Mouse (Mus musculus): Measurements from ENCODE around the gene Tbl1xr1. TPM values are rescaled to one million over a fixed set of nuclear protein-coding genes. Genes with fewer than 3 reads are reported as not detected.

Gene Tbl1xr1
- polyA plus RNA-seq, 1 experiment from 2014 or later = 26.4 TPM

DNA sequence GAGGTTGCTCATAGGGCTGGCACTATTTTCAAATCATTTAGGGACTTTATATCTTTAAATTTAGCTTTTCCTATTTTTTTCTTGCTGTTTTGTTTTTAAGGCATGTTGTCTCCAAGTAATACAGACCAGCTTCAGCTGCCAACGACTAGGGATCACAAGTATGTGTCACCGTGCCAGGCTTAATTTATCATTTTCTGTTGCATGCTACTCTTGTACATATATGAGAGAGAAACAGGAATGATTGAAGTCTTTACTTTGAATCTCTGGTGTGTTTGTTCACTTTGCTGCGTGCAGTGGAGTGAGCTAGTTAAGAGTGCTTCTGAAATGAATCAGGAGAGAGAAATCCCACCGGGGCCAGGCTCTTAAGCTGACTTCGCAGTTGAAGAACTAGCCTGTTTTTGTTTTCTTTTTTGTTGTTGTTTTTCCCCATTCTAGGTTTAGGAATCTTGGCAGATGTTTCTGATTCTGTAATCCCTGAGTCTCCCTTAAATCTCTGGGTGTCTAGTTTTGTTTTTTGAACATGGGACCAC lies 27.6 kb downstream of the Tbl1xr1 start:
- no peak overlapping the region for H3K9ac ChIP-seq (ENCODE audit: low read length)

DNA sequence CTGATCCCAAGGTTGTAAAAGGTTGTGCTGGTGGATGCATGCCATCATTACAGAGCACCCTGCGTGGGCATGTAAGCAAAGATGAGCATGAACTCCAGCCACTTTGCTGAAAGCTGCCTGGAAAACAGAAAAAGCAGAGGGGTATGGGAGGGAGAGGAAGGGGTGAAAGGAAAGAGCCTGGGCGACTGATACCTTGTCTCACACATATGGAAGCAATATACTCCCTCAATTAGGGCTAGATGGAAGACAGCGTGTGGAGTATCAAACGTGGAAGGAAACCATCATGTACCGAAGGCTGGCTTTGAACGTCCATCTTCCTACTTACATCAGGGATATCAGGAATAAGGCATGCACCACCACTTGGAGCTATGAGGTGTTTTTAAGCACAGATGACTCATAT lies 29.0 kb downstream of the Tbl1xr1 start:
- H3K36me3 ChIP-seq (ENCODE audit: control insufficient read depth, insufficient read depth, low read length) = no peaks in the 10 kb centered on the region
- no peaks in the 10 kb centered on the region; the same call in 1 of the 2 replicates for H3K4me1 ChIP-seq (ENCODE audit: control insufficient read depth, insufficient read depth, low read length)
- no peak for ATAC-seq (ENCODE audit: insufficient read depth, low FRiP score, low TSS enrichment)
- WGBS = 67% methylated on average over 6 of the region's 6 CpGs
- no peak overlapping the region for H3K9ac ChIP-seq (ENCODE audit: low read length)
- H3K4me3 ChIP-seq (ENCODE audit: low read depth, low read length) = no peak overlapping the region
- H3K27ac ChIP-seq (ENCODE audit: low read depth, low read length) = no peak overlapping the region
- no peak overlapping the region for H3K4me2 ChIP-seq (ENCODE audit: low read depth)
- H3K27me3 ChIP-seq (ENCODE audit: control insufficient read depth, insufficient read depth, low read length) = no peaks in the 10 kb centered on the region
- no peaks in the 10 kb centered on the region for H3K9me3 ChIP-seq (ENCODE audit: control insufficient read depth, low read length)
- DNase-seq (ENCODE audit: low spot score) = no peak

More for the DNA sequence above, 27.6 kb downstream of the Tbl1xr1 start:
- H3K4me3 ChIP-seq (ENCODE audit: low read depth, low read length) = no peak overlapping the region
- no peaks in the 10 kb centered on the region for H3K9me3 ChIP-seq (ENCODE audit: control insufficient read depth, low read length)
- no peaks in the 10 kb centered on the region; the same call in 1 of the 2 replicates for H3K4me1 ChIP-seq (ENCODE audit: control insufficient read depth, insufficient read depth, low read length)
- ATAC-seq (ENCODE audit: insufficient read depth, low FRiP score, low TSS enrichment) = no peak
- 77% methylated on average over 5 of the region's 5 CpGs for WGBS
- no peak overlapping the region for H3K4me2 ChIP-seq (ENCODE audit: low read depth)
- H3K36me3 ChIP-seq (ENCODE audit: control insufficient read depth, insufficient read depth, low read length) = no peaks in the 10 kb centered on the region
- H3K27me3 ChIP-seq (ENCODE audit: control insufficient read depth, insufficient read depth, low read length) = no peaks in the 10 kb centered on the region
- no peak for DNase-seq (ENCODE audit: low spot score)
- no peak overlapping the region for H3K27ac ChIP-seq (ENCODE audit: low read depth, low read length)

DNA sequence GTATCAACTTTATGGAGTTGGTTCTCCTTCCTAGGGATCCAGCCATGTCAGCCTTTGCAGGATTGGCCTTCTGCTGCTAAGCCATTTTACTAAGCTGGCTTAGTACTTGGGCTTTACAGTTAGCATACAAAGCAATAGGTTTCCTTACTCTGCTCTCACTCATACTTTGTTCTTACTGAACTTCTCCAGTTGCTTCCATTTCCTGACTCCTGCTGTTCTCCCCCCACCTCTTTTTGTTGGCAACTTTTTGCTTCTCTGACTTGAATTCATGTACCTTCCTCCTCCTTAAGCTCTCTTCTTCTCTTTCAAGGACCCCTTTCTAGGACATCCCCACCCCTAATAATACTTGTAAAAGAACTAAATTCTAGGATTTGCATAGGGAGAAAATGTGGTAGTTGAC lies 31.6 kb downstream of the Tbl1xr1 start:
- H3K4me3 ChIP-seq (ENCODE audit: low read depth, low read length) = no peak overlapping the region
- ATAC-seq (ENCODE audit: insufficient read depth, low FRiP score, low TSS enrichment) (no peak), DNase-seq (ENCODE audit: low spot score) (no peak)
- H3K9me3 ChIP-seq (ENCODE audit: control insufficient read depth, low read length) = no peaks in the 10 kb centered on the region
- H3K4me1 ChIP-seq (ENCODE audit: control insufficient read depth, insufficient read depth, low read length) = no peaks in the 10 kb centered on the region
- H3K36me3 ChIP-seq (ENCODE audit: control insufficient read depth, insufficient read depth, low read length) = no peaks in the 10 kb centered on the region
- no peak overlapping the region for H3K9ac ChIP-seq (ENCODE audit: low read length)
- H3K27ac ChIP-seq (ENCODE audit: low read depth, low read length) = no peak overlapping the region
- no peak overlapping the region for H3K4me2 ChIP-seq (ENCODE audit: low read depth)
- no peaks in the 10 kb centered on the region for H3K27me3 ChIP-seq (ENCODE audit: control insufficient read depth, insufficient read depth, low read length)

DNA sequence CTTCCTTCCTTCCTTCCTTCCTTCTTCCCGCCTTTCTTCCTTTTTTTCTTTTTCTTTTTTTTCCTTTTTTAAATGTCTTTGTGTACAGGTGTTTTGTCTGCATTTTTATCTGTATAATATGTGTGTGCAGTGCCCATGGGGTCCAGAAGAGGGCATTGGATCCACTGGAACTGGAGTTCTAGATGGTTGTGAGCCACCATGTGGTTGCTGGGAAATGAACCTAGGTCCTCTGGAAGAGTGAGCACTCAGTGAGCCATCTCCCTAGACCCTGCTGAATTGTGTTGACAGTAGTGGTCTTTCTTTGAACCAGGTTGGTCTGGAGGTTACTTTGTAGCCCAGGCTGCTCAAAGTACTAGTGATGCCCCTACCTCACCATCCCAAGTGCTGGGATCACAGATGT lies 33.2 kb downstream of the Tbl1xr1 start:
- no peak overlapping the region for H3K4me2 ChIP-seq (ENCODE audit: low read depth)
- no peaks in the 10 kb centered on the region for H3K27me3 ChIP-seq (ENCODE audit: control insufficient read depth, insufficient read depth, low read length)
- ATAC-seq (ENCODE audit: insufficient read depth, low FRiP score, low TSS enrichment) (no peak), DNase-seq (ENCODE audit: low spot score) (no peak)
- no peaks in the 10 kb centered on the region for H3K9me3 ChIP-seq (ENCODE audit: control insufficient read depth, low read length)
- no peaks in the 10 kb centered on the region for H3K36me3 ChIP-seq (ENCODE audit: control insufficient read depth, insufficient read depth, low read length)
- H3K27ac ChIP-seq (ENCODE audit: low read depth, low read length) = no peak overlapping the region
- H3K4me1 ChIP-seq (ENCODE audit: control insufficient read depth, insufficient read depth, low read length) = no peaks in the 10 kb centered on the region
- H3K4me3 ChIP-seq (ENCODE audit: low read depth, low read length) = no peak overlapping the region
- WGBS = 94% methylated on average over 1 of the region's 1 CpGs
- H3K9ac ChIP-seq (ENCODE audit: low read length) = no peak overlapping the region

DNA sequence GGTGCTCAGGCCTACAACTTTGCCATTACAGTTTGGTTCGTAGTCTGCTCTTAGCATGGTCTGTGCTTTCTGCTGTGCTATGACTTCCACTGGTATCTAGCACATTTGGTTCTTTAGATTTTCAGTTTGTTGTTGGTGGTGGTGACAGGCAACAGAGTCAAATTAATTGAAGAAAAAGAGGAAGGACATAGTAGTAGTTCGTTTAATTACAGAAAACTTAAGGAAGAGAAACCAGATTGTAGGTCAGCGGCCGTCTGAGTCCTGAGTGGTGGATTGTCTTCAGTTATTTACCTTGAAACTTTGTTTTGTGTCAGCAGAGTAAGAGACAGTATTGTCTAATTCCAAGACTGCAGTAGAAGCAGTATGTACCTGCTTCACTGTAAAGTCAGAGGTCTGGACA lies 37.3 kb downstream of the Tbl1xr1 start:
- H3K27me3 ChIP-seq (ENCODE audit: control insufficient read depth, insufficient read depth, low read length) = no peaks in the 10 kb centered on the region
- H3K36me3 ChIP-seq (ENCODE audit: control insufficient read depth, insufficient read depth, low read length) = no peaks in the 10 kb centered on the region
- H3K4me3 ChIP-seq (ENCODE audit: low read depth, low read length) = no peak overlapping the region
- H3K9ac ChIP-seq (ENCODE audit: low read length) = no peak overlapping the region
- no peak overlapping the region for H3K27ac ChIP-seq (ENCODE audit: low read depth, low read length)
- no peak overlapping the region for H3K4me2 ChIP-seq (ENCODE audit: low read depth)
- no peak for DNase-seq (ENCODE audit: low spot score)
- H3K4me1 ChIP-seq (ENCODE audit: control insufficient read depth, insufficient read depth, low read length) = no peaks in the 10 kb centered on the region
- 90% methylated on average over 4 of the region's 4 CpGs for WGBS
- H3K9me3 ChIP-seq (ENCODE audit: control insufficient read depth, low read length) = no peaks in the 10 kb centered on the region
- no peak for ATAC-seq (ENCODE audit: insufficient read depth, low FRiP score, low TSS enrichment)

DNA sequence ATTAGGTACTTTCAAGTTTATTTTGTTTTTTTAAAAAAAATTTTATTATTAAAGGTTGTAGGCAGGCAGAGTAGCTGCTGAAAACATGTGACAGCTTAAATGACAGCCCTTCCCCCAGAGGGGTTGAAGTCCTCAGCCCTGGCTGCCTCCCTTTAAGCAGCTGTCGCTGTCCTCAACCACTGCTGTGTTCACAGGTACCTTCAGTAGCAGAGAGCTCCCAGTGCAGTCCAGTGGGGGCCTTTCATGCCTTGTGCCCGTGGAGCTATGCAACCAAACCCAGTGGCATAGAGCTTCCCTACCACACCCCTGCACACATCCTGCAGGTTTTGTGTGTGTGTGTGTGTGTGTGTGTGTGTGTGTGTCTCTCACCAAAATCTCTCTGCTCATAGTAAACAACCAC lies 38.8 kb downstream of the Tbl1xr1 start:
- ATAC-seq (ENCODE audit: insufficient read depth, low FRiP score, low TSS enrichment) (no peak), DNase-seq (ENCODE audit: low spot score) (no peak)
- WGBS = 45% methylated on average over 2 of the region's 2 CpGs

DNA sequence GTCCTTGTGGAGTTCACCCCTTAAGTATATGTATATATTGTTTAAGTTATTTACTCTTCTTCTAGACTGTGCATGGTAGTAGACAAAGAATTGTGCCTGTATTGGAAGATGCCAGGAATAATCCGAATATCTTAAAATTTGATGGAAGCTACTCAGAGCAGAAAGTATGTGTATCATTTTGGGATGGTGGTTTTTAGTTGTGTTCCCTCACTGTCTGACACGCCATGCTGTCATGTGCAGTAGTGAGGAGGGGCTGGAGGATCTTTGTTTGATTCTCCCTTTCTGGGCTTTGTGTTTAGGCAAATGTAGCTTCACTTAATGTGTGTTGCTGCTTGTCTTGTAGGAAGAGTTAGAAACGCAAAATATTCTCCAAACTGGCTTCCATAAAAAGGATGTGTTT lies 39.2 kb downstream of the Tbl1xr1 start:
- Histone ChIP-seq H3K27me3 (ENCODE audit: control insufficient read depth, insufficient read depth, low read length) (no peaks in the 10 kb centered on the region), H3K9ac (ENCODE audit: low read length) (no peak overlapping the region), H3K9me3 (ENCODE audit: control insufficient read depth, low read length) (no peaks in the 10 kb centered on the region), H3K4me3 (ENCODE audit: low read depth, low read length) (no peak overlapping the region), H3K4me1 (ENCODE audit: control insufficient read depth, insufficient read depth, low read length) (no peaks in the 10 kb centered on the region), H3K27ac (ENCODE audit: low read depth, low read length) (no peak overlapping the region), H3K36me3 (ENCODE audit: control insufficient read depth, insufficient read depth, low read length) (no peaks in the 10 kb centered on the region), H3K4me2 (ENCODE audit: low read depth) (no peak overlapping the region)
- DNase-seq (ENCODE audit: low spot score) (no peak), ATAC-seq (ENCODE audit: insufficient read depth, low FRiP score, low TSS enrichment) (no peak)
- 86% methylated on average over 3 of the region's 3 CpGs for WGBS

More for the DNA sequence above, 38.8 kb downstream of the Tbl1xr1 start:
- Histone ChIP-seq H3K9ac (ENCODE audit: low read length) (no peak overlapping the region), H3K36me3 (ENCODE audit: control insufficient read depth, insufficient read depth, low read length) (no peaks in the 10 kb centered on the region), H3K27ac (ENCODE audit: low read depth, low read length) (no peak overlapping the region), H3K9me3 (ENCODE audit: control insufficient read depth, low read length) (no peaks in the 10 kb centered on the region), H3K4me2 (ENCODE audit: low read depth) (no peak overlapping the region), H3K27me3 (ENCODE audit: control insufficient read depth, insufficient read depth, low read length) (no peaks in the 10 kb centered on the region), H3K4me1 (ENCODE audit: control insufficient read depth, insufficient read depth, low read length) (no peaks in the 10 kb centered on the region), H3K4me3 (ENCODE audit: low read depth, low read length) (no peak overlapping the region)

DNA sequence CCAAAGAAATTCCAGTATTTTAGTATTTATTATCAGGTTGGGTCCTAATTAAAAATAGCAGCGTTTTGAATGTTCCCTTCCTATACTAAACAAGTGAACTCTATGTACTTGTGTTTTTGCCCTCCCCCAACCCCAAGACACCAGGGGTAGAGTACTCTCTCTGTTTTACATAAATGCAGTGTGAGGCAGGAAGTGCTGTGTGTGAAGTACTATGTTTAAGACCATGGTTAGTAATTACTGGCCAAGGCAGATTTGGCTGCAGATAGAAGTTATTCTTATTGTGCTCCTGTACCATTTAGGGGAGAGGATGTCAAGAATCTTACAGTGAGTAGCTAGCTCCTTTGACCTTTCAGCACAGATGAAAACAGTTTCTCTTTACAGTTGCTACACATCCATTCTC lies 39.7 kb downstream of the Tbl1xr1 start:
- 80% methylated on average over 1 of the region's 1 CpGs for WGBS
- no peaks in the 10 kb centered on the region for H3K36me3 ChIP-seq (ENCODE audit: control insufficient read depth, insufficient read depth, low read length)
- no peak overlapping the region for H3K4me3 ChIP-seq (ENCODE audit: low read depth, low read length)
- no peaks in the 10 kb centered on the region for H3K9me3 ChIP-seq (ENCODE audit: control insufficient read depth, low read length)
- H3K9ac ChIP-seq (ENCODE audit: low read length) = no peak overlapping the region
- peaks cover 3% of the 10 kb centered on the region for H3K4me1 ChIP-seq (ENCODE audit: control insufficient read depth, insufficient read depth, low read length)
- no peak overlapping the region for H3K27ac ChIP-seq (ENCODE audit: low read depth, low read length)
- H3K27me3 ChIP-seq (ENCODE audit: control insufficient read depth, insufficient read depth, low read length) = no peaks in the 10 kb centered on the region
- ATAC-seq (ENCODE audit: insufficient read depth, low FRiP score, low TSS enrichment) (no peak), DNase-seq (ENCODE audit: low spot score) (no peak)
- no peak overlapping the region for H3K4me2 ChIP-seq (ENCODE audit: low read depth)

DNA sequence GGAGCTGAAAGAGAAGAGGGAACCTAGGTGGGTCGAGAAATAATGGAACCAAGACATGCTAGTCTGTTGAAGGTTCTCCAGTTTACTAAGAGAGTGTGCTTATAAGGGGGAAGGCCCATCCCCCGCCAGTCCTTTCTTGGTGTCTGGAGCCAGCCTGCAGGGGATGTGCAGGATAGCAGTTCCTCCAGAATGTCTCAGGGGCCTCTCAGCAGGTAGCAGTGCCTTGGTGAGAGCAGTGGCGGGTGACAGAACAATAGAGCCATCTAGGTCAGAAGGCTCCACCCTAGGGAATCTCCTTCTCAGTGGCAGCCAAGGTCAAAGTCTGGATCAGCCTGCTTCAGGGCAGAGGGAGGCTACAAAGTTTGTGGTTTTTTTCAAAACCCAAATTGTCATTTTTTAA lies 45.3 kb downstream of the Tbl1xr1 start:
- Histone ChIP-seq H3K27me3 (ENCODE audit: control insufficient read depth, insufficient read depth, low read length) (no peaks in the 10 kb centered on the region), H3K36me3 (ENCODE audit: control insufficient read depth, insufficient read depth, low read length) (no peaks in the 10 kb centered on the region), H3K27ac (ENCODE audit: low read depth, low read length) (no peak overlapping the region), H3K9ac (ENCODE audit: low read length) (no peak overlapping the region), H3K4me3 (ENCODE audit: low read depth, low read length) (no peak overlapping the region), H3K4me2 (ENCODE audit: low read depth) (no peak overlapping the region), H3K4me1 (ENCODE audit: control insufficient read depth, insufficient read depth, low read length) (peaks cover 10% of the 10 kb centered on the region), H3K9me3 (ENCODE audit: control insufficient read depth, low read length) (no peaks in the 10 kb centered on the region)
- no peak for DNase-seq (ENCODE audit: low spot score)
- WGBS = 35% methylated on average over 3 of the region's 3 CpGs
- ATAC-seq (ENCODE audit: insufficient read depth, low FRiP score, low TSS enrichment) = no peak

Measured in neural tube, embryonic 11.5 days (tissue).